Mouse (Mus musculus) kidney, adult 2 months (tissue): Measurements from ENCODE around the gene Dtnb.

Experiments used
- CTCF ChIP-seq: fragments of 200-500 bp; conservative IDR thresholded peaks from 2 replicates; pipeline ENCODE4 v1.5.1; 2011; ENCODE audit warnings: low read depth, mild to moderate bottlenecking, control low read depth, low read length, moderate library complexity, mixed read lengths; ENCODE audit not compliant: insufficient read depth, insufficient read length
- POLR2A ChIP-seq: fragments of 200-500 bp; IDR thresholded peaks from one replicate; pipeline ENCODE4 v1.6.1; 2011; ENCODE audit warnings: low read depth, low read length, control low read depth

DNA sequence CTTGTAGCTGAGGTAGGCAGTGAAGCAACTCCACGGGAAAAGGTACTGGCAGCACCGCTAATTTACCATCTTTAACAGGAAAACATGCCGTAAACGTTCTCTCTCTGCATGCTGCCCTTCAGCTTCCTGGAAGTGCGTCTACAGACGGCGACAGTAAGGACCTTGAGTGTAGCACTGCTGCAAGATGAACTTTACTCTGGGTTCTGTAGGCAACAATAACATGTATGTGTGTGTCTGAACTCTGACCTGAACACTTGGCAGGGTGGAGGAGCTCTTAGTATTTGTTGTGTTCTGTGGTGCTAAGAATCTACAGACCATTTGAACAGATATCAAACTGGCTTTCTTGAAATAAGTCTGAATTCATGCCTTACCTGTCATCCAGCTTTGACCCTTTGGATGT, 130.7 kb downstream of the Dtnb start:
- TF ChIP-seq CTCF (no peak), POLR2A (no peak)
